Mouse (Mus musculus) stomach, postnatal 0 days (tissue): ENCODE measurements around the gene Olfr196. TPM values are rescaled to one million over a fixed set of nuclear protein-coding genes. Genes with fewer than 3 reads are reported as not detected.
"Not testable (repeated sequence)": the region's sequence is repeated elsewhere in the genome, so short reads cannot be mapped to it uniquely, and the experiment has no call there.

Experiments
- ATAC-seq: fragments of 200-750 bp; cut with Nextera tagmentation; 2 replicates; pipeline ENCODE4 v1.8.0; 2017; ENCODE audit not compliant: low FRiP score, low TSS enrichment
- DNase-seq: peaks from one replicate; pipeline ENCODE4 v3.0.0-alpha.2; 2016; ENCODE audit warnings: low spot score
- H3K27ac ChIP-seq: fragments of 300-500 bp; sonication (generic); replicated peaks from 2 replicates; pipeline ENCODE4 v1.5.1; 2014; ENCODE audit warnings: mild to moderate bottlenecking, control low read depth
- H3K27me3 ChIP-seq: fragments of 300-500 bp; sonication (generic); 2 replicates; pipeline ENCODE4 v1.6.1; 2014; ENCODE audit warnings: low read length; ENCODE audit not compliant: control insufficient read depth, insufficient read depth
- H3K36me3 ChIP-seq: fragments of 300-500 bp; sonication (generic); 2 replicates; pipeline ENCODE4 v1.6.1; 2014; ENCODE audit warnings: low read length, mixed read lengths; ENCODE audit not compliant: control insufficient read depth, insufficient read depth
- H3K4me1 ChIP-seq: fragments of 300-500 bp; sonication (generic); replicated peaks from 2 replicates; pipeline ENCODE4 v1.6.1; 2014; ENCODE audit warnings: antibody characterized with exemption; ENCODE audit not compliant: control insufficient read depth, insufficient read depth
- H3K4me2 ChIP-seq: fragments of 300-500 bp; sonication (generic); replicated peaks from 2 replicates; pipeline ENCODE4 v1.6.1; 2014; ENCODE audit warnings: low read depth, mild to moderate bottlenecking, control low read depth, moderate library complexity
- H3K4me3 ChIP-seq: fragments of 300-500 bp; sonication (generic); 2 replicates; pipeline ENCODE4 v1.5.1; 2014; ENCODE audit warnings: low read depth, low read length, control low read depth
- H3K9ac ChIP-seq: fragments of 300-500 bp; sonication (generic); 2 replicates; pipeline ENCODE4 v1.6.1; 2014; ENCODE audit warnings: mild to moderate bottlenecking, low read length, control low read depth, mixed read lengths
- H3K9me3 ChIP-seq: fragments of 300-500 bp; sonication (generic); 2 replicates; pipeline ENCODE4 v1.6.1; 2016; ENCODE audit warnings: low read length; ENCODE audit not compliant: control insufficient read depth
- CTCF ChIP-seq: IDR thresholded peaks from 2 replicates; pipeline ENCODE4 v1.5.1; 2016; ENCODE audit warnings: antibody characterized with exemption, low read depth, mild to moderate bottlenecking, moderate library complexity
- EP300 ChIP-seq: optimal IDR thresholded peaks from 2 replicates; pipeline ENCODE3; 2016; ENCODE audit warnings: antibody characterized with exemption
- WGBS: fragments of 180-500 bp; shearing (Covaris S2); extraction: QIAGEN DNeasy Blood & Tissue Kit; methylation state at CpG from one replicate; pipeline ENCODE4 v1.1.7; 2014; 5-methylcytosine and 5-hydroxymethylcytosine counted together
- polyA plus RNA-seq: library from polyadenylated mRNA; unstranded; fragments of >200 nt; fragmentation: Nextera tagmentation; extraction: Ambion mirVana; gene quantifications from 2 replicates; pipeline ENCODE4 v1.2.1, GENCODE M21; 2015

The Olfr196 gene
- not detected in 2 replicates for polyA plus RNA-seq

- DNase-seq, result no peak
- 67% methylated on average over 3 of the region's 3 CpGs for WGBS
- no peaks in the 10 kb centered on the region for H3K36me3 ChIP-seq
- no peak within 1 kb of the TSS for H3K9ac ChIP-seq
- H3K4me1 ChIP-seq, result no peaks in the 10 kb centered on the region
- TF ChIP-seq EP300, result no peak
- TF ChIP-seq CTCF, result no peak
- H3K4me2 ChIP-seq, result no peak within 1 kb of the TSS
- no peaks in the 10 kb centered on the region for H3K9me3 ChIP-seq
- no peaks in the 10 kb centered on the region for H3K27me3 ChIP-seq
- no peak within 1 kb of the TSS for H3K4me3 ChIP-seq
- ATAC-seq, result no peak
- no peak within 1 kb of the TSS for H3K27ac ChIP-seq
These were observed at the start of gene Olfr196 for GRCm38 (mm10) chr16:59170354-59170753. Gene Olfr196, minus strand, starts transcription at chr16:59170454.

GRCm38 (mm10) chr16:59219667-59220066, 49.4 kb upstream of the Olfr196 start, which contains the start of gene Olfr199:
Gene Olfr199, minus strand, starts transcription at chr16:59219767.
- not testable (repeated sequence) for H3K4me1 ChIP-seq, H3K27me3 ChIP-seq, H3K27ac ChIP-seq, H3K9me3 ChIP-seq, H3K36me3 ChIP-seq, ATAC-seq, H3K9ac ChIP-seq, H3K4me2 ChIP-seq, H3K4me3 ChIP-seq, DNase-seq
- 69% methylated on average over 1 of the region's 1 CpGs for WGBS

DNA sequence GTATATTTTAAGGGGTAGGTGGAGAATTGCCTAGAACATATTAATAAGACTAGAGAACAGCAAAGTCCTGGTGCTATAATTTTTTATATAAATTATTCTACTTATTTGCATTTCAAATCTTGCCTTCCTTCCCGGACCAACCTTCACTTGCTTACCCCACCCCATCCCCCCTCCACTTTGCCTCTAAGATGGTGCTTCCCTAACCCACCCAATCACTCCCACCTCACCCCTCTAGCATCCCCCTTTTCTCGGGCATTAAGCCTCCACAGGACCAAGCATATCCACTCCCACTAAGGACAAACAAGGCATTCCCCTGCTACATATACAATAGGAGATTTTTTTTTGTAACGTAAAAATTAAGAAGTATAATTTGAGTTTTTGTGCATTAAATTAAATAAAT, 47.6 kb upstream of the Olfr196 start:
- DNase-seq, H3K9ac ChIP-seq, H3K27ac ChIP-seq, H3K27me3 ChIP-seq, ATAC-seq, H3K9me3 ChIP-seq, H3K4me3 ChIP-seq, H3K4me1 ChIP-seq, H3K36me3 ChIP-seq, H3K4me2 ChIP-seq: not testable (repeated sequence)
- WGBS, result 78% methylated on average over 3 of the region's 3 CpGs

DNA sequence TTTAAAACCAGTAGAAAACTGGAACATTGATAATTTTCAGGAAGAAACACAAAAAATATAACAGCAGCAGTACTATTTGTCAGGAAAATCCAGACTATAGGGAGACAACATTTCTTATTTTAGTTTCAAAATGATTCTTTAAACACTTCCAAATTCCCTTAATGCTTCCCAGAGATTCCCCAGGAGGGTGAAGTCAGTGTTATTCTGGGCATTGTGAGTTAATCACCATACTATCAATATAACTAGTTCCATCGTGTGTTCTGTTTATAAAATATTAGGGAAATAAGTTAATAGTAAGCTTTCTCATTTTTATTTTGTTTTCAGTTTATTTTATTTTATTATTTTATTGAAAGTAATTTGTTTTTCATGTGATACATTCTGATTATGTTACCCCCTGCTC, 33.2 kb upstream of the Olfr196 start, which contains the start of gene Olfr198:
Gene Olfr198 (minus strand): TSS at position 101 of the 400 bp plus-strand sequence.
- not testable (repeated sequence) for H3K4me1 ChIP-seq, H3K27me3 ChIP-seq, ATAC-seq, H3K4me3 ChIP-seq, DNase-seq, H3K36me3 ChIP-seq, H3K27ac ChIP-seq, H3K9me3 ChIP-seq, H3K4me2 ChIP-seq, H3K9ac ChIP-seq
- 51% methylated on average over 1 of the region's 1 CpGs for WGBS

DNA sequence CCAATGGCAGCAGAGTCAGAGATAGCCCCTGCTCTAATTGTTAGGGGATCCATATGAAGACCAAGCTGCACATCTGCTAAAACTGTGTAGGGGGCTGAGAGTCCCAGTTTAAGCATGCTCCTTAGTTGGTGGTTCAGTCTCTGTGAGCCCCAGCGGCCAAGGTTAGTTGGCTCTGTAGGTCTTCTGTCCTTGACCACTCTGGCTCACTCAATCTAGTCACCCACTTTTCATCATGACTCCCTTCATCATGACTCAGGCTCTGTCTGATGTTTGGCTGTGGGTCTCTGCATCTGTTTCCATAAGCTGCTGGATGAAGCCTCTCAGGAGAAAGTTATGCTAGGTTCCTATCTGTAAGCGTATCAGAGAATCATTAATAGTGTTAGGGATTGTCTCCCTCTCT, 18.3 kb downstream of the Olfr196 start:
- no peak for DNase-seq
- Histone ChIP-seq H3K9me3 (no peaks in the 10 kb centered on the region), H3K36me3 (no peaks in the 10 kb centered on the region), H3K9ac (no peak overlapping the region), H3K4me3 (no peak overlapping the region), H3K27me3 (no peaks in the 10 kb centered on the region), H3K4me1 (no peaks in the 10 kb centered on the region), H3K27ac (no peak overlapping the region), H3K4me2 (no peak overlapping the region)
- WGBS, result 88% methylated on average over 2 of the region's 2 CpGs
- no peak for TF ChIP-seq EP300
- no peak for TF ChIP-seq CTCF
- no peak for ATAC-seq

GRCm38 (mm10) chr16:59146746-59147145, 23.5 kb downstream of the Olfr196 start, which contains the start of gene Olfr195:
Gene Olfr195, plus strand, starts transcription at chr16:59147046.
- H3K4me3 ChIP-seq, result no peak within 1 kb of the TSS
- ATAC-seq, result no peak
- H3K27me3 ChIP-seq, result no peaks in the 10 kb centered on the region
- no peak within 1 kb of the TSS for H3K4me2 ChIP-seq
- no peak within 1 kb of the TSS for H3K9ac ChIP-seq
- 83% methylated on average over 1 of the region's 1 CpGs for WGBS
- TF ChIP-seq CTCF, result no peak
- TF ChIP-seq EP300, result no peak
- no peaks in the 10 kb centered on the region for H3K4me1 ChIP-seq
- no peak for DNase-seq
- no peaks in the 10 kb centered on the region for H3K36me3 ChIP-seq
- no peak within 1 kb of the TSS for H3K27ac ChIP-seq
- H3K9me3 ChIP-seq, result no peaks in the 10 kb centered on the region
